Mouse (Mus musculus): ENCODE results near the gene Cstb.

Gene Cstb

GRCm38 (mm10) chr10:78460463-78460862 is 35.0 kb downstream of the Cstb start:
- DNase-seq (ENCODE audit: low spot score in 2 of 2) = no peak

- DNase-seq (ENCODE audit: low spot score in 2 of 2) = no peak
Measured at GRCm38 (mm10) chr10:78461767-78462166, 36.3 kb downstream of the Cstb start.

DNA sequence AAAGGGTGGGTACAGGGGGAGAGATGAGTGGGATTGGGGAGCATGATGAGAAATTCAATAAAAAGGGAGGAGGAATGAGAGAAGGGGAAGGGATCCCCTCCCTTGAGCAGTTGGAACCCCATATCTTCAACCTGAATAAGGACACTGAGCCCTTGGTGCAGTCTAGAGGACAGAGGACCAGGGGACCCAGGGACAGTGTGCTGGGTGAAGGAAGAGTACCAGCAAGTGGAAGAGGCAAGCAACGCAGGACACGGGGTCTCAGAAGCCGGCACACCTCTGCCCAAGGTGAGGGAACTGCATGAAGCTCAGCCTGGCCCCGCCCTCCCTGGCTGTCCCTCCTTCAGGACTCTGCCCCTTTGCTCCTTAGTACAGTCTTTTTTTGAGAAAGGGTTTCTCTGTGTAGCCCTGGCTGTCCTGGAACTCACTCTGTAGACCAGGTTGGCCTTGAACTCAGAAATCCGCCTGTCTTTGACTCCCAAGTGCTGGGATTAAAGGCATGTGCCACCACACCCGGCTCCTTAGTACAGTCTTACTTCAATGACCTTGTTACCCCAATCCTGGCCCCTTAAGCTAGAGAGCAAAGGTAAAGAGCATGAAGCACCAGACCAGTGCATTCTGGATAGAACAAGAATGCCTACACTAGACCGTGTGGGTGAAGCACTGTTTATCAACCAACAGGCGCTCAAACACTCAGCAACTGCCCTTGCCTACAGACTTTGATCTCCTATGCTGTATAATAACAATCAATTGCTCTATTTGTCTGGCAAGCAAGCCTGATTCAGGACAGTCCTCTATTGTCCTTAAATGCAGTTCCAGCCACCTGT is 37.7 kb downstream of the Cstb start:
- DNase-seq (ENCODE audit: low spot score in 2 of 2) = no peak

DNA sequence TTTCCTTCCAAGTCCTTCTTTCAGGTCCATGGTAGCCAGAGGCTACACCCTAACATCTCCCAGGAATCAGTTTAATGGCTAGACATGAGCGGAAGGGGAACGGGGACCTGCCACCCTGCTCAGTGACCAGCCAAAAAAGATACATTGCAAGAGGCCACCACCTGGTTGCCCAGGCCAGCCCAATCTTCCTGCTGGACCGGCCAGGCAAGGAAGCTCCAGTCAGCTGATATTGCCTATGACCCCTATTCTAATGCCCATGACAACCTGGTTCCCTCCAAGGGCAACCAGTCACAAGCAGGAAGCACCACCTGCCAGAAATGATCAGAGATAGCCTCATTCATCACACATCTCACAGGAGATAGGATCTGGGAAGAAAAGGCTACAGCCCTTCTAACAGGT is 38.3 kb downstream of the Cstb start:
- DNase-seq (ENCODE audit: low spot score in 2 of 2) = peak in 1 of 2 experiments; percentile 55

- no peak for DNase-seq (ENCODE audit: low spot score in 2 of 2)
Measured at GRCm38 (mm10) chr10:78464201-78464791, 38.8 kb downstream of the Cstb start.

DNA sequence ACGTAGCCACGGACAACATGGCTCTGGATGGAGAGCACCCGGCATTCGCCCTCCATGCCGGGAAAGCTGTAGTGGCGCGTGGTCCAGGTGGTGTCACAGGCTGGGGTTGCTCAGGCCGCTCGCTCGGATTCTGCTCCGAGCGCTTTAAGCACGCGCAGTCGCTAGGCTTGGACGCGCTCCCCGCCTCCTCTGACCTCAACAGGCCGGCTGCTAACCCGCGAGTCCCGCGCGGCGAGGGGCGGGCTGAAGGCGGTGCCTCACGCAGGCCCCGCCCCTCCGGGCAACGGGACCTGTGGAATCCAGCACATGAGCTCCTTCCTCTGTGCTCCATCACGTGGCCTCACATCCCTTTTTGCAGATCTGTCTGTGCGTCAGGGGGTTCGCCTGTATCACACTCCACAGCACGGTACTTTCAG is 39.3 kb downstream of the Cstb start, which contains the start of gene Pdxk:
Gene Pdxk (minus strand): TSS at position 184 of the 416 bp plus-strand sequence.
- DNase-seq (ENCODE audit: low spot score in 2 of 2) = peak; percentile 89 to 93

GRCm38 (mm10) chr10:78465472-78465871 is 40.0 kb downstream of the Cstb start:
- DNase-seq (ENCODE audit: low spot score in 2 of 2) = no peak

DNA sequence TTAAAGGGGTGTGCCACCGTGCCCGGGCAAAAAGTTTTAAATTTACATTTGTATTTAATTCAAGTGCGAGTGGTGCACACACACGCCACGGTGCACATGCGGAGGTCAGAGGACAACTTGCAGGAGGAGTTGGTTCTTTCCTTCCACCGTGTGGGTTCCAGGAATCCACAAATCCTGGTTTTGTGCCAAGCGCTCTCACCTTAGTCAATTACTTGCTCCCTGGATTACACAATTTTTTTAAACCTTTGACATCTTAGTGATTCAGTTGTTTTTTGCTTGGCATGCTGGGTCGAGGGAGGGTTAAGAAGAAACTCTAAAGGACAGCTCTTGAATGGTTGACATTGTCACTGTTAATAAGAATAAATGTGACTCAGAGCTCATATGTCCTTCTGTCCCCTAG is 41.2 kb downstream of the Cstb start:
- no peak for DNase-seq (ENCODE audit: low spot score in 2 of 2)

DNA sequence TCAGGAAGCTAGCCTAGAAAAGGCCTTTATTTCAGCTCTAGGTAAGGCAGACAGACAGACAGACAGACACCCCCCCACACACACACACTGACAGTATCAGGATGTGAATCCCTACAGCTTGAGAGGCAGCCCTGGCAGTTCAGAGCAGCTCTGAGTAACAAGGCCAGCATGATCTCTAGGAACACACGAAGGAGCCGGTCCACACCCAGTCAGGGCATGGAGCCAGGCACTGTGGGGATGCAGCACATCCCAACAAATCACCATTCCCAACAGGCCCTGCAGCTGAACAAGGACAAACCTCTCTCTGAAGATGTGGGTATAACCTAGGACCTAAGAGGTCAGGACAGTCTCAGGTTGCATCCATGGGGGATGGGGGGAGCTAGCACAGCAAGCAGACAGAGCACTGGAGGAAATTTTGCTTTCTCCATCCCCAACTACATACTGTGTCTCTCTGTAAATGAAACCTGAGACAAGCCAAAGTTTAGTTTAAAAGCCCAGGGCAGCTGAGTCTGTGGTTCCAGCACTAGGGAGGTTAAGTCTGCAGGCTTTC is 42.4 kb downstream of the Cstb start:
- no peak for DNase-seq (ENCODE audit: low spot score in 2 of 2)

GRCm38 (mm10) chr10:78470582-78471313 is 45.3 kb downstream of the Cstb start:
- no peak for DNase-seq (ENCODE audit: low spot score in 2 of 2)

DNA sequence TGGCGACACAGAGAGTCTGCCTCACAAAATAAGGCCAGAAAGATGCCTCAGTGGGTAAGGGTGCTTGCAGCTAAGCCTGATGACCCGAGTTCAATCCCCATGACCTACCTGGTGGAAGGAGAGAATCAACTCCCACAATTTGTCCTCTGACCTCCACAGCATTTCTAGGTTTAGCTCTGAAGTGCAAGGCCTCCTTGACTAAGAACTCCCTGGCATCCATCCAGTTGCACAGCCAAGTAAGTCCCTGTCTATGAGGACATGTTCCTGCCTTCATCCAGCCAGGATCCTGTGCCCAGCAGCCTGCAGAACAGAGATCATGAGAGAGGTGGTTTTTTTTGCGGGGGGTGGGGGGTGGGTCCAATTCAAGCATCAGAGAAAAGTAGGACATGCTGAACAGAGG is 46.6 kb downstream of the Cstb start:
- DNase-seq (ENCODE audit: low spot score in 2 of 2) = no peak

DNA sequence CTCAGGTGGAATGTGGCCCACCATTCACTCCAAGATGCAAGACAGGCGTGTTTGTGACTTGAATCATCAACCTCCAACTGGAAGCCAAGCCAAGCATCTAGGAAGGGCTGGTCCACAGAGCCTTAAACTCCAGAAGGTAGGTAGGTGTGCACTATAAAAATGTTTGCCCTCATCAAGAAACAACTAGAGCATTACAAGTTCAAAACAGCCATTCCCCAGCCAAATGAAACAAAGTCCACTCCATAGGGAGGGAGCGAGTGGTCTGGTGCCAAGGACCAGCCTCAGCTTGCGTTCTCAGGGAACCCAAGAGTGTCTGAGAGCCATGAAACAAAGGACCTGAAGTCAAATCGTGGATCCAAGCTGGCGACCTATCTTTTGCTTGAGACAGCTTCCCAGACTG is 48.0 kb downstream of the Cstb start:
- DNase-seq (ENCODE audit: low spot score in 2 of 2) = no peak

GRCm38 (mm10) chr10:78474759-78475158 is 49.3 kb downstream of the Cstb start:
- no peak for DNase-seq (ENCODE audit: low spot score in 2 of 2)

DNA sequence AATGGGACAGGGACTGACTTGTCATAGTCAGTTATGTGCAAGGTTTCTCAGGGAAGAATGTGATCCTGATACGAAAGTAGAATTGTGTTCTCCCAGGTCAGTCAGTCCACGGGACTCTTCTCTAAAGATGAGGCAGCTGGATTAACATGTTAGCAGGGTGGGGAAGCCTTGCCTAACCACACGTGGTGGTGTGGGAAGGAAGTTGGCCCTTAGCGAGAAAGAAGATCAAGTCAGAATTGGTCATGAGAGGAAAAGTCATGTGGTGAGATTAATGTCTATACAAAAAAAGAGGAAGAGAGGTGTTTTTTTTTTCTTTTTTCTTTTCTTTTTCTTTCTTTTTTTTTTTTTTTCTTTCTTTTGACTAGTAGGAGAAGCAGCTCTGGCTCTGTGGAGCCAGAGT is 51.4 kb downstream of the Cstb start:
- no peak for DNase-seq (ENCODE audit: low spot score in 2 of 2)
